Mouse (Mus musculus) gastrocnemius, postnatal 36 days (tissue): Measurements from ENCODE around the gene Tff1. TPM values are rescaled to one million over a fixed set of nuclear protein-coding genes. Genes with fewer than 3 reads are reported as not detected.

Experiments used
- DNase-seq, 2 experiments: peaks; one replicate each; pipeline ENCODE4 v3.0.0; 2022
- intact Hi-C: fragments of 180-260 bp; cut with DNase I; formaldehyde crosslinking; loops from one replicate; pipeline ENCODE4 v1.15.1; 2025
- long read RNA-seq, 2 experiments: library from polyadenylated mRNA; stranded (forward); transcript quantifications; one replicate each; pipeline ENCODE4 v2.0.0; 2021
- total RNA-seq, 2 experiments: library from RNA; stranded (reverse); gene quantifications; 2 replicates each; pipeline ENCODE4 v1.2.3; 2021

The Tff1 gene
- total RNA-seq: not detected
- long read RNA-seq, experiment 1: 0 reads
- long read RNA-seq, experiment 2: 0 reads

DNA sequence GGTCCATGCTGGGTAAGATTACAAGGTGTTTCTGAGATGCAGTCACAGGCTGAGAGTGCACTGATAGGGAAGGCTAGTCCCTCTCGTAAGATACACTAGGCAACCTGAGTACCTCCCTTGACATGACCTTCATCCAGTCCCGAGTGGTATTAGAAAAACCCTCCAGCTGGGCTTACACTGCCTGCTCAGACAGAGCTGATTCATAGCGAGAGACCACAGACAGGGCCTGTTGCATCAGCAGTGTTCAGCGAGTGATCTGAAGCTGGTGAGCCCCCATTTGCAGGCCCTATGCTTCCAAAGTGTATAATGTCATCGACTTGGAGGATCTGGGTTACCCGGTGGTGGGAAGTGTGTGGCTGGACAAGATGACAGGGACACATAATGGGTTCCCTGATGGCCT is at the start of gene Tff1:
Gene Tff1, minus strand, starts transcription at position 151 of the 400 bp plus-strand sequence.
- no peak for DNase-seq
- intact Hi-C loops: no loop called here

- DNase-seq: no peak
- intact Hi-C loops: no loop called here
Measured at GRCm38 (mm10) chr17:31211881-31212280, 46.8 kb upstream of the Tff1 start.

- no peak for DNase-seq
- intact Hi-C loops: no loop called here
Measured at GRCm38 (mm10) chr17:31210299-31210698, 45.2 kb upstream of the Tff1 start.

DNA sequence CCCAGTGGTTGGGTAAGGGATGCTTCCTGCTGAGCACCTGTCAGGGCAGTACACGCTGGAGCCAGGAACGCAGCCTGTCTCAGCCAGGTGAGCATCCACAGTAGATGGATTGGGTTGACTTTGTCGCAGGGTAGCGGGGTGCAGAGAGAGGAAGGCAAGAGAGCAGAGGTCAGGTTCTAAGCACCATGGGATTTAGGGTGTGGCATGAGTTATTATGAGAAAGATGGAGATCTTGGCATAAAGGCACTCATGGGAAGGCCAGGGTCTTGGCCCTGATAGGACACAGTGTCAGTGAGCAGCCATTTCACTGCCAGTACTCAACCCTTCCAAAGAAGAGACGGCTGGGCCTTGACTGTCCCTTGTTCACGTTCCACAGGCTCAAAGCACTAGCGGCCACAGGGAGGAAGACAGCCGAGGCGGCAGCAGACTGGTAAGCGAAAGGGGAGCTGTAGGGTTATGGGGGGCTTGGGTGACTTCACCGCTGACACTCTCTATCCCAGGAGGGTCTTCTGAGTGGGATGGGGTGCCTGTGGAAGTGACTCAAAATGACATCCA is 44.4 kb upstream of the Tff1 start:
- DNase-seq: no peak
- intact Hi-C loops: no loop called here

DNA sequence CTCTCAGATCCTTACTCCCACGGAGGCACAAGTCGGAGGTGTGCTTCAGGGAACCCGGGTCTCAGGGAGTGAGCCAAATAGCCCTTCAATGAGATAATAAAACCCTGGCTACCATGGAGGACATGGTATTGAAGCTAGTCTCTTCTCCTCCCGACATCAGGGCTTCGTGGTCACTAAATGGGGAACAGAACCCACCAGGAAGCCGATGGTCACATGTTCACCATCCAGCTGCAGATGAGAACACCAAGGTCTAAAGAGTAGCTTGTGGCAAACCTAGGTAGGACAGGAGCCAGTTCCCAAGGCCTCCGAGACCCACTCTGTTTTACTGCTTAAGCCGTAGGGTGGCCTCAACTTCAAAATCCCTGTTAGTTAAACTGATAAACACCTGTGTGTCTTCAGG is 43.6 kb upstream of the Tff1 start:
- intact Hi-C loops: no loop called here
- no peak for DNase-seq

GRCm38 (mm10) chr17:31207771-31208334 is 42.8 kb upstream of the Tff1 start, which contains the start of gene Ubash3a:
Gene Ubash3a (plus strand): TSS chr17:31207873.
- intact Hi-C loops: no loop called here
- DNase-seq: no peak

DNA sequence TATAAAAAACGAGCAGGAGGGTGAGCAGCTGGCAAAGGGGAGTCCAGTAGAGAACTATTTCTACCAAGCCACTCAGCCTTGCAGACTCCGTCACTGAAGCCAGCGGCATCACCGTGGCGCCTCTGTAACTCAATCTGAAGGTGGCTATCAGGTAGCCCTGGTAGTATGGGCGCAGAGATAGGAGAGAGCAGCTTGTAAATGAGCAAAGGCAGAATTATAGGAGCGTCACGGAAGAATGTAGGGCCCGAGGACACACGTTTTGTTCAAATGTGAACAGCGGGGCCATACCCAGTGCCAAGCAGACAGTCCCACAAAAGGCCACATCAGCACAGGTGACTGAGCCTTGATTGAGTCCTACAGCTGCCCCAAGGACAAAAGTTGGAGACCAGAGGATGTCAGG is 33.8 kb upstream of the Tff1 start, which contains the start of gene Tmprss3:
Gene Tmprss3, minus strand, starts transcription at position 101 of the 400 bp plus-strand sequence.
- intact Hi-C loops: no loop called here
- no peak for DNase-seq

DNA sequence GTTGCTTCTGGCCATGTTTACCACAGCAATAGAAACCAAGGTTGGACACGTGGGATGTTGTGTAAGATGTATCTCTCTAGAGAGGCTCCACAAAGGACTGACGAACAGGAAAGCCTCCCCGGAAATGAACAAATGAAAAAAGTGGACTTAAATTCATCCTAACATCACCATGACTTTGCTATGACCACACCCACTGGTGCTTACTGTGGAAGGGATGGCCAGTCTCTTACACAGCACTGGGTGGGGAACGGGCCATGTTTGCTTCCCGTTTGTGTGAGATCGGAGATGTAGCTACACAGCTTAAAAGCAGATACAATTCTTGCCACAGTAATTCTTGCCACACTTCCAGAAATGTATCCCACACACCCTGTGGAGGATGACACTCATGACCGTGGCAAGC is 31.2 kb upstream of the Tff1 start:
- intact Hi-C loops: no loop called here
- DNase-seq: no peak

DNA sequence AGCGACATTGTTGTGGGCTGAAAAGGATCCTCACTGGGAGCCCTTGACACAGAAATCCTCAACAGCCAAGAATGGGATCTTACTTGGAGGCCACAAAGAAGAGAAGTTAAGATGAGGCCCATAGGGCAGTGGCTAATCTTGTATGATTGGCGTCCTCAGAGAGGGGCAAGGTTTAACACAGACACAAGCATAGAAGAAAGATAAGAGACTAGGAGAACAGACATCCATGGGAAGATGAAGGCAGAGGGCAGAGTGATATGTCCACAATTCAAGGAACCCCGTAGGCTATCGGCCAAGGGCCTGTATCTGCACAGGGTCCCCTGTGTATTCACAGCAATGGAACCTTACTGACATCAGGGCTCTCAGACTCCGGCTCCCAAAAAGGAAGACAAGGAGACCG is 30.1 kb upstream of the Tff1 start:
- intact Hi-C loops: no loop called here
- DNase-seq: no peak

DNA sequence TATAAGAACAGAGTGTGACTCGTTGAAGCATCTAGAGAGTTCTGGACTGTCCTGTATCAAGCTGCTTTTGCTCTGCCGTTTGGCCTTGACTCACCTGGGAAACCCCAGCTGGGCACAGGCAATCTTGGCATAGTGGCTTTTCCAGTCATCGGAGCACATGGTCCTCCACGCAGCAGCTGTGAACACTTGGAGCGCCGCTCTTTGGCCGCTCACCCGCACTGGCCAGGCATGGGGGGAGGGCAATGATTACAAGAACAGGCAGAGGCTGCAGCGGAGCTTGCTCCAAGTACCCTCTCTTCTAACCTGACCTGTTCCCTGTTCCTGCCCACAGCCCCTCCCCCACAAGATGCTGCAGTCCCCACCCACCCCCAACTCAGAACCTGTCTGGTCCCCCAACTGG is 28.3 kb upstream of the Tff1 start:
- intact Hi-C loops: no loop called here
- DNase-seq: no peak

- no peak for DNase-seq
- intact Hi-C loops: no loop called here
Measured at GRCm38 (mm10) chr17:31192663-31193062, 27.6 kb upstream of the Tff1 start.

DNA sequence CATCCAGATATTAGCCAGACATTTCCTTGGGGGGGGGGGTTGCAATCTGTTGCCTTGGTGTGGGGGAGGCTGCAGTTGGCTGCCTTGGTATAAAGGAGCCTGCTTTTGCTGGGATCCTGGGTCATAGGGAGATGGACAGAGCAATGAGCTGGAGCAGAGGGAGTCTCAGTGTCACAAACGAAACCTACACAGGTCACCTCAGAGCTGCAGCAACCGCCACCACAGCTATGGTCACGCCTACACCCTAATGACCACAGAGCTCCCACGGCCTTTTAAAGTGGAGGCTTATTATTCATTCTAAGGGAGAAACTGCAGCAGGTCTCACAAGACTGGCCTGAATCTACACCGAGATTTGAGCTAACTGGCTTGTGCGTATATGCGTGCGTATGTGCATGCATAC is 26.7 kb upstream of the Tff1 start:
- no peak for DNase-seq
- intact Hi-C loops: no loop called here

- peak; percentile 38 to 48 for DNase-seq
- intact Hi-C loops: loop anchor here (1.0 to 5.0 kb wide), 3 partner anchors 49 to 175 kb away; no protein-coding TSS in a partner anchor
Measured at GRCm38 (mm10) chr17:31187370-31187769, 22.3 kb upstream of the Tff1 start.

DNA sequence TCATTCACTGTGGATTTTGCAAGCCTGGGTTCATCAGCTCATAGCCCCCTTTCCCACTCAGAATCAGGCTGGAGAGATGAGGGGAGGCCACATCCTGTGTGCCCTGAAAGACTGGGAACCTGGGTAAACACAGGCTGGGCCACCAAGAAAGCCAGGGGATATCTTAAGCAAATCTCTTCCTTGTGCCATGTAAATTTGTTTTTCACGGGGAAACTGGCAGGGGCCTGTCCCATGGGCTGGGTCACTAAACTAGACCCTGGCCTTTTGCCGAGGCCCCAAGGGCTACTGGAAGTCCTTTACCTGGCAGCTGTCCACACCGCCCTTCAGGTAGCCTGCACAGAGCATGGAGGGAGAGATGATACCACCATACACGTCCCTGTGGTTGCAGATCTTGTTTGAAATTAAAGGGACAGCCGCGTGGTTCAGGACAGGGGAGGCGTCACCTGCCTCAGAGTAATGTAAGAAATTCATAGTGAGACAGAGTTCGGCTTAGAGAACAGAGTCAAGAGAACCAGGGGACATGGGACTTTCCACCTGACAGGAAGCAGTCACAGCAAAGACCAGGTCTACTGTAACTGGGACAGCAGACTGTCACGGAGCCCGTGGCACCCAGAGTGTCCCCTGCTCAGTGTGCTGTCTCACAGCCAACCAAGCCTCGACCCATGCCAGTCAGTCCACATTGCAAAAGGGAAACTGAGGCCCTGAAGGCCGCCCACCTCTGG is 19.4 kb upstream of the Tff1 start:
- intact Hi-C loops: no loop called here
- DNase-seq: no peak

DNA sequence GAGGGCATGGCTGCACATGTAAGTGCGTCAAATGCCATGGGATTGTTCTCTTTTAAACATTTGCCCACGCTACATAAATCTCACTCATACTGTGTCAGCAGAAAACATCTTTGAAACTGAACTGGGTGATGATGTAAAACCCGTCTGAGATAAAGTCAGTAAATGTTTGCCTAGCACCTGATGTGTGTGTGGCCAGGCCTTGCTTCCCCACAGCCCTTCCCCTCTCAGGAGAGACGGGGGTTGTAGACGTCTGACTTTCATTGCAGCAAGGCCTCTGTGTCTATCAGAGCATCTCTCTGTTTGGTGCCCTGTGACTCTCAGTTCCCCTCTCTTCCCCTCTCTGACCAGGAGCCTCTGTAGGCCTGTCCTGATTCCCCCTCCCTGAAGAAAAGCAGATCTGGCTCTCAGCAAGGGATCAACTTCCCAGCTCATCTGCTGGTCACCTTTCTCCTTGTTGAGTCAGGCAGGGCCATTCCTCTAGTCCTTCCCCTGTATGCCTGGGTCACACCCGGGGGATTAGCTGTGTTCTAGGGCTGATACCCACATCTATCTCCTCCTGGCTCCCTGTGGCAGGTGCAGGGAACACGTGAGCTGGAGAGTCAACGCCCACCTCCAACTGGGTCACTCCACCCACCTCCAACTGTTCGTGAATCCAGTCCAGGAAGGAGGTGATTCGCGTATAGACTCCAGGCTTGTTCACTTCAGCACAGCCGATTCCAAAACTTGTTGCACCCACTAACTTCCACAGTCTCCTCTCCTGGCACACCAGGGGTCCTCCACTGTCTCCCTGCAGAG is 18.3 kb upstream of the Tff1 start:
- intact Hi-C loops: no loop called here
- DNase-seq: no peak

DNA sequence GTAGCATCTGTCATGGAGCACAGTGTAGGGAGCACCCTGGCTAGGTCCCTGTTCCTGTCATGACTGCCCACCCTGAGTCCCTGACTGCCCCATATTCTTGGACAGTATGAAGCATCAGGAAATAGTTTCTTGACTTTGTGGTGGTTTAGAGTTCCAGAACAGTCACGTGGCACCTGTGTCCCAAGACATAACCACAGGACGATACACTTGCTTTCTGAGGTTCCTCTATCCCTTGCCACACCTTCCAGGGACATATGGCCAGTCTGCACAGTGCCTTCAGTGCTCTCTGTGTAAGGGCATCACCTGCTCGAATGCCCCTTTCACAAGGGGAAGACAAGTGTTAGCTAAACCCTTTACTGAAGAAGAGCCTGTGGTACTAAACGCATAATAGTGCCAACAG is 16.4 kb upstream of the Tff1 start:
- intact Hi-C loops: no loop called here
- DNase-seq: no peak

DNA sequence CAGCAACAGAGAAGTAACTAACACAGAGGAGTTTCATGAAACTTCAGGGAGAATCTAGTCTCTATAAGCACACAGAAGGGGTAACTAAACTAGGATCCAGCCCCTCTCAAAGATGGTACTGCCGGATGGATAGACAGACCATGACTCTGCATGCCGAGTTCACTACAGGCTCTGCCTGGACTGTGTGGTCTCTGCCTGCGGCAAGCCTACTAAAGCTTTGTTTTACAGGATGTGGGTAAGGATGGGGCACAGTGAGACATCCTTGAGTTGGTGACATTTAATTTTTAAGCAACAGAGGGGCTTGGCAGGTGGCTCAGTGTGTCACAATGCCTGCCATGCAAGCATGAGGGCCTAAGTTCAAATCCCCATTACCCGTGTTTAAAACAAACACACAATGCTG is 11.2 kb upstream of the Tff1 start:
- intact Hi-C loops: no loop called here
- no peak for DNase-seq

- DNase-seq: no peak
- intact Hi-C loops: no loop called here
Measured at GRCm38 (mm10) chr17:31169796-31170195, 4.7 kb upstream of the Tff1 start.

DNA sequence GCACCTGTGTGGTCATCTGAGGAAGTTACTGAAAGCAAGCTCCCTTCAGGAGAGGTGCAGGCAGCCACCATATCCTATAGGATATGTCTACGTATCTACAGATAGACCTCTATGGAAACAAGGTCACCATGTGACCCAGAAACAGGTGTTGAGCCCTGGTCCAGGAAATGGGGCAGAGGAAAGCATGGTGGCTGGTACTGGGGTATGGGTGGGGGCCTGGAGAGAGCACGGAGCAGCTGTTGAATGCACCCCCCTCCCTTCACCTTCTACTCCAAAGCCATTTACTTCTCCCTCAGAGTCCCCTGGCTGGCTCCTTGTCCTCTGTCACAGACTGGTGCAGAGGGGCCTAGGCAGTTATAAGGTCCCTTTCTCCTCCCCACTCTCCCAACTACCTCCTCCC is 1.3 kb downstream of the Tff1 start:
- no peak for DNase-seq
- intact Hi-C loops: no loop called here

GRCm38 (mm10) chr17:31162607-31163006 is 2.5 kb downstream of the Tff1 start:
- intact Hi-C loops: no loop called here
- no peak for DNase-seq

DNA sequence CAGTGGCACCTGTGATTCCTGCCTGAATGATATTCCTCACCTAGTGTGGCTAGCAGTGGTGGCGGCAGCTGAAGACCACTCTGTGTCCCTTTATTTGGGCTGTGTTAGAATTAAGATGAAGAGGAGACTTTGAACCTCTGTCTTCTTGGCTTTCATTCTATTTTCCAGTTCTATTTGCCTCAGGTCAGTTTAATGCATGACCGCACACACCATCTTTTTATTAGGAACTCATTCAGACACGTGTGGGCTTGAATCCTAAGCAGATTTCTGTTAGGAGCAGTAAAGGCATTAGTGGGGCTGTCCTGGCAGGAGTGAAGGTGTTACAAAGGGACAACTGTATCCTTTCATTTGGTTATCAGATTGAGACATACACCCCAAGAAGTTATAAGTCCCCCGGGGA is 4.8 kb downstream of the Tff1 start:
- intact Hi-C loops: no loop called here
- DNase-seq: no peak
